Mouse (Mus musculus) liver, embryonic 14.5 days (tissue): ENCODE data around the gene Csf3r. TPM values are rescaled to one million over a fixed set of nuclear protein-coding genes. Genes with fewer than 3 reads are reported as not detected.
A peak's percentile ranks its signal among the peaks of the same experiment; 100 is the strongest.

Source experiments
- ATAC-seq: fragments of 200-750 bp; cut with Nextera tagmentation; 2 replicates; pipeline ENCODE4 v1.8.0; 2017; ENCODE audit warnings: moderate number of reproducible peaks, mild to moderate bottlenecking, moderate library complexity; ENCODE audit not compliant: insufficient read depth
- DNase-seq, 3 experiments: peaks; one replicate each; pipeline ENCODE4 v3.0.0-alpha.2; 2012 to 2013; ENCODE audit warnings: low read depth in 3 of 3, low spot score in 3 of 3
- H3K27ac ChIP-seq: fragments of 300-500 bp; sonication (generic); 2 replicates; pipeline ENCODE4 v1.5.1; 2014; ENCODE audit warnings: moderate library complexity, mild to moderate bottlenecking, control low read depth, inconsistent platforms
- H3K27me3 ChIP-seq: fragments of 300-500 bp; sonication (generic); 2 replicates; pipeline ENCODE4 v1.6.1; 2014; ENCODE audit warnings: mild to moderate bottlenecking, low read length, moderate library complexity; ENCODE audit not compliant: control insufficient read depth, insufficient read depth
- H3K36me3 ChIP-seq: fragments of 300-500 bp; sonication (generic); replicated peaks from 2 replicates; pipeline ENCODE4 v1.6.1; 2014; ENCODE audit warnings: low read depth; ENCODE audit not compliant: control insufficient read depth, insufficient read depth
- H3K4me1 ChIP-seq, 2 experiments: fragments of 200-500 bp in 1 of 2; fragments of 300-500 bp in 1 of 2; sonication (generic) in 1 of 2; replicated peaks; 2 replicates each; pipeline ENCODE4 v1.6.1; 2012 to 2014; ENCODE audit warnings: antibody characterized with exemption in 1 of 2, inconsistent platforms in 1 of 2, low read length in 1 of 2; ENCODE audit not compliant: control insufficient read depth in 2 of 2, insufficient read depth in 2 of 2
- H3K4me2 ChIP-seq: fragments of 300-500 bp; sonication (generic); 2 replicates; pipeline ENCODE4 v1.6.1; 2014; ENCODE audit warnings: low read depth, mild to moderate bottlenecking, control low read depth, moderate library complexity
- H3K4me3 ChIP-seq, 2 experiments: fragments of 200-500 bp in 1 of 2; fragments of 300-500 bp in 1 of 2; sonication (generic) in 1 of 2; 2 replicates each; pipeline ENCODE4 v1.5.1; 2012 to 2014; ENCODE audit warnings: low read depth in 2 of 2, low read length in 2 of 2, mild to moderate bottlenecking in 2 of 2, control low read depth in 1 of 2, inconsistent platforms in 1 of 2, moderate library complexity in 1 of 2; ENCODE audit not compliant: insufficient read depth in 1 of 2
- H3K9ac ChIP-seq: fragments of 300-500 bp; sonication (generic); replicated peaks from 2 replicates; pipeline ENCODE4 v1.6.1; 2014; ENCODE audit warnings: mild to moderate bottlenecking, control low read depth, moderate library complexity
- H3K9me3 ChIP-seq: fragments of 300-500 bp; sonication (generic); 2 replicates; pipeline ENCODE4 v1.6.1; 2016; ENCODE audit warnings: low read length, mixed read lengths; ENCODE audit not compliant: control insufficient read depth
- CTCF ChIP-seq: IDR thresholded peaks from 2 replicates; pipeline ENCODE4 v1.5.1; 2016; ENCODE audit warnings: antibody characterized with exemption, low read depth, control low read depth
- EP300 ChIP-seq: IDR thresholded peaks from 2 replicates; pipeline ENCODE4 v1.6.1; 2016; ENCODE audit warnings: antibody characterized with exemption, low read depth
- WGBS: fragments of 180-500 bp; shearing (Covaris S2); extraction: QIAGEN DNeasy Blood & Tissue Kit; methylation state at CpG from one replicate; pipeline ENCODE4 v1.1.7; 2014; ENCODE audit not compliant: insufficient replicate concordance; 5-methylcytosine and 5-hydroxymethylcytosine counted together
- polyA plus RNA-seq, 2 experiments: library from polyadenylated mRNA; depleted of rRNA in 1 of 2; stranded (reverse) in 1 of 2; unstranded in 1 of 2; fragments of >200 nt; fragmentation: Nextera tagmentation in 1 of 2; extraction: Ambion mirVana in 1 of 2; gene quantifications; 2 replicates each; pipeline versions ENCODE4 v1.2.1 to v1.2.3; 2012 to 2014

The Csf3r gene
- polyA plus RNA-seq, 2 experiments: 2.7 to 3.1 TPM

GRCm38 (mm10) chr4:126051617-126052016 is 27.3 kb downstream of the Csf3r start:
- TF ChIP-seq EP300 (no peak), CTCF (no peak)
- H3K4me2 ChIP-seq: no peak overlapping the region
- DNase-seq (no peak), ATAC-seq (no peak)
- H3K27me3 ChIP-seq: no peaks in the 10 kb centered on the region
- no peak overlapping the region for H3K9ac ChIP-seq
- 63% methylated on average over 7 of the region's 7 CpGs for WGBS
- no peak overlapping the region for H3K27ac ChIP-seq
- H3K9me3 ChIP-seq: no peaks in the 10 kb centered on the region
- peaks cover 3 to 7% of the 10 kb centered on the region in 2 experiments for H3K4me1 ChIP-seq
- peaks cover 16% of the 10 kb centered on the region for H3K36me3 ChIP-seq
- H3K4me3 ChIP-seq: no peak overlapping the region

GRCm38 (mm10) chr4:126057207-126058133 is 33.1 kb downstream of the Csf3r start:
- no peaks in the 10 kb centered on the region for H3K9me3 ChIP-seq
- H3K4me2 ChIP-seq: peak overlapping the region; percentile 95
- DNase-seq: peak in 1 of 3 experiments; percentile 44
- no peak for TF ChIP-seq CTCF
- TF ChIP-seq EP300: no peak
- peak overlapping the region; percentile 81 for H3K9ac ChIP-seq
- peaks cover 12 to 14% of the 10 kb centered on the region in 2 experiments for H3K4me1 ChIP-seq
- peaks cover 5% of the 10 kb centered on the region for H3K36me3 ChIP-seq
- ATAC-seq: peak; percentile 55
- peak overlapping the region; percentile 83 for H3K27ac ChIP-seq
- H3K27me3 ChIP-seq: no peaks in the 10 kb centered on the region
- peak overlapping the region; percentile 89 to 97 for H3K4me3 ChIP-seq
- 8% methylated on average over 19 of the region's 19 CpGs for WGBS

- Histone ChIP-seq H3K4me2 (peak within 1 kb of the TSS; percentile 95), H3K27ac (peak within 1 kb of the TSS; percentile 83), H3K27me3 (no peaks in the 10 kb centered on the region), H3K4me3 (peak within 1 kb of the TSS; percentile 89 to 97), H3K9me3 (no peaks in the 10 kb centered on the region), H3K36me3 (peaks cover 5% of the 10 kb centered on the region), H3K9ac (peak within 1 kb of the TSS; percentile 81), H3K4me1 (peaks cover 12 to 14% of the 10 kb centered on the region in 2 experiments)
- ATAC-seq (peak; percentile 97), DNase-seq (peak; percentile 87 to 92 (median 88))
- TF ChIP-seq EP300 (0 out of 2 replicates have a peak, but pooled peaks have one; percentile 51), CTCF (no peak)
- under 1% methylated on average over 57 of the region's 57 CpGs for WGBS
Observed at GRCm38 (mm10) chr4:126058134-126058996, 34.0 kb downstream of the Csf3r start, which contains the start of gene Oscp1. Gene Oscp1, plus strand, starts transcription at chr4:126058565.

- H3K27ac ChIP-seq: no peak overlapping the region
- no peak for ATAC-seq
Observed at GRCm38 (mm10) chr4:126058997-126059362, 34.6 kb downstream of the Csf3r start.

More at GRCm38 (mm10) chr4:126058997-126059362, 34.6 kb downstream of the Csf3r start:
- H3K36me3 ChIP-seq: peaks cover 1% of the 10 kb centered on the region
- H3K27me3 ChIP-seq: no peaks in the 10 kb centered on the region
- peaks cover 12 to 14% of the 10 kb centered on the region in 2 experiments for H3K4me1 ChIP-seq
- no peak for DNase-seq
- no peak for TF ChIP-seq CTCF
- TF ChIP-seq EP300: no peak
- no peaks in the 10 kb centered on the region for H3K9me3 ChIP-seq
- H3K4me2 ChIP-seq: peak overlapping the region; percentile 95
- H3K4me3 ChIP-seq: peak overlapping the region; percentile 89 to 97
- WGBS: 38% methylated on average over 9 of the region's 9 CpGs
- H3K9ac ChIP-seq: peak overlapping the region; percentile 50
